Mouse (Mus musculus) Muller cell, postnatal 12 days (primary cell): Measurements from ENCODE around the gene Lrrc3b.

Experiments used
- DNase-seq: peaks from one replicate; pipeline ENCODE4 v3.0.0-alpha.2; 2015; ENCODE audit errors: inconsistent ontology term

The Lrrc3b gene

GRCm38 (mm10) chr14:15331370-15331769 lies 107.4 kb downstream of the Lrrc3b start:
- no peak for DNase-seq

GRCm38 (mm10) chr14:15330155-15330554 lies 108.6 kb downstream of the Lrrc3b start:
- no peak for DNase-seq

GRCm38 (mm10) chr14:15325872-15326271 lies 112.9 kb downstream of the Lrrc3b start:
- DNase-seq, result no peak

- DNase-seq, result no peak
Measured at GRCm38 (mm10) chr14:15322441-15323123, 116.2 kb downstream of the Lrrc3b start.

- DNase-seq, result no peak
Measured at GRCm38 (mm10) chr14:15319399-15319915, 119.3 kb downstream of the Lrrc3b start.

- no peak for DNase-seq
Measured at GRCm38 (mm10) chr14:15308576-15308975, 130.2 kb downstream of the Lrrc3b start.
